Mouse (Mus musculus) intestine, postnatal 0 days (tissue): ENCODE data around the gene Hs6st3. TPM values are rescaled to one million over a fixed set of nuclear protein-coding genes. Genes with fewer than 3 reads are reported as not detected.

Source experiments
- ATAC-seq: fragments of 200-750 bp; cut with Nextera tagmentation; 2 replicates; pipeline ENCODE4 v1.8.0; 2017; ENCODE audit warnings: mild to moderate bottlenecking, moderate TSS enrichment, moderate library complexity
- H3K27ac ChIP-seq: fragments of 300-500 bp; sonication (generic); 2 replicates; pipeline ENCODE4 v1.5.1; 2014; ENCODE audit warnings: mild to moderate bottlenecking, low read depth, low read length, moderate library complexity
- H3K27me3 ChIP-seq: fragments of 300-500 bp; sonication (generic); replicated peaks from 2 replicates; pipeline ENCODE4 v1.6.1; 2014; ENCODE audit warnings: low read length, mixed read lengths; ENCODE audit not compliant: control insufficient read depth, insufficient read depth
- H3K36me3 ChIP-seq: fragments of 300-500 bp; sonication (generic); 2 replicates; pipeline ENCODE4 v1.6.1; 2014; ENCODE audit warnings: mild to moderate bottlenecking, moderate library complexity; ENCODE audit not compliant: control insufficient read depth, insufficient read depth
- H3K4me1 ChIP-seq: fragments of 300-500 bp; sonication (generic); replicated peaks from 2 replicates; pipeline ENCODE4 v1.6.1; 2014; ENCODE audit warnings: antibody characterized with exemption, low read length, mixed read lengths; ENCODE audit not compliant: control insufficient read depth, insufficient read depth
- H3K4me2 ChIP-seq: fragments of 300-500 bp; sonication (generic); replicated peaks from 2 replicates; pipeline ENCODE4 v1.6.1; 2014; ENCODE audit warnings: low read depth, mild to moderate bottlenecking, moderate library complexity
- H3K4me3 ChIP-seq: fragments of 300-500 bp; sonication (generic); 2 replicates; pipeline ENCODE4 v1.5.1; 2014; ENCODE audit warnings: low read depth, low read length
- H3K9ac ChIP-seq: fragments of 300-500 bp; sonication (generic); 2 replicates; pipeline ENCODE4 v1.6.1; 2014; ENCODE audit warnings: mild to moderate bottlenecking, low read depth, low read length
- H3K9me3 ChIP-seq: fragments of 300-500 bp; sonication (generic); 2 replicates; pipeline ENCODE4 v1.6.1; 2016; ENCODE audit warnings: mixed run types; ENCODE audit not compliant: control insufficient read depth
- CTCF ChIP-seq: sonication (generic); IDR thresholded peaks from 2 replicates; pipeline ENCODE4 v1.5.1; 2016; ENCODE audit warnings: low read depth, mild to moderate bottlenecking, control low read depth, antibody characterized with exemption, moderate library complexity
- WGBS: fragments of 180-500 bp; shearing (Covaris S2); extraction: QIAGEN DNeasy Blood & Tissue Kit; methylation state at CpG from one replicate; pipeline ENCODE4 v1.1.7; 2014; 5-methylcytosine and 5-hydroxymethylcytosine counted together
- polyA plus RNA-seq: library from polyadenylated mRNA; unstranded; fragments of >200 nt; fragmentation: Nextera tagmentation; extraction: Ambion mirVana; gene quantifications from 2 replicates; pipeline ENCODE4 v1.2.1, GENCODE M21; 2015

Hs6st3 gene
- polyA plus RNA-seq, 1 experiment from 2014 or later: not detected

GRCm38 (mm10) chr14:119717323-119717722, 579.2 kb downstream of the Hs6st3 start:
- Histone ChIP-seq H3K9ac (no peak overlapping the region), H3K27me3 (no peaks in the 10 kb centered on the region), H3K9me3 (no peaks in the 10 kb centered on the region), H3K4me2 (no peak overlapping the region), H3K4me3 (no peak overlapping the region), H3K4me1 (no peaks in the 10 kb centered on the region), H3K36me3 (no peaks in the 10 kb centered on the region), H3K27ac (no peak overlapping the region)
- TF ChIP-seq CTCF: no peak
- 62% methylated on average over 1 of the region's 1 CpGs for WGBS
- ATAC-seq: no peak

- Histone ChIP-seq H3K4me2 (no peak overlapping the region), H3K36me3 (no peaks in the 10 kb centered on the region), H3K9me3 (no peaks in the 10 kb centered on the region), H3K27me3 (no peaks in the 10 kb centered on the region), H3K4me1 (no peaks in the 10 kb centered on the region), H3K27ac (no peak overlapping the region), H3K4me3 (no peak overlapping the region), H3K9ac (no peak overlapping the region)
- ATAC-seq: no peak
- TF ChIP-seq CTCF: no peak
- 72% methylated on average over 6 of the region's 6 CpGs for WGBS
Measured at GRCm38 (mm10) chr14:119725102-119725501, 587.0 kb downstream of the Hs6st3 start.

- no peak overlapping the region for H3K9ac ChIP-seq
- H3K27ac ChIP-seq: no peak overlapping the region
- no peaks in the 10 kb centered on the region for H3K9me3 ChIP-seq
- H3K27me3 ChIP-seq: no peaks in the 10 kb centered on the region
- H3K36me3 ChIP-seq: no peaks in the 10 kb centered on the region
- no peak for TF ChIP-seq CTCF
- no peaks in the 10 kb centered on the region for H3K4me1 ChIP-seq
- no peak overlapping the region for H3K4me2 ChIP-seq
- 80% methylated on average over 7 of the region's 7 CpGs for WGBS
- no peak overlapping the region for H3K4me3 ChIP-seq
- no peak for ATAC-seq
Measured at GRCm38 (mm10) chr14:119731436-119732080, 593.4 kb downstream of the Hs6st3 start.

GRCm38 (mm10) chr14:119732219-119732618, 594.1 kb downstream of the Hs6st3 start:
- ATAC-seq: no peak
- Histone ChIP-seq H3K36me3 (no peaks in the 10 kb centered on the region), H3K4me3 (no peak overlapping the region), H3K27ac (no peak overlapping the region), H3K9ac (no peak overlapping the region), H3K9me3 (no peaks in the 10 kb centered on the region), H3K4me1 (no peaks in the 10 kb centered on the region), H3K27me3 (no peaks in the 10 kb centered on the region), H3K4me2 (no peak overlapping the region)
- TF ChIP-seq CTCF: no peak
- 87% methylated on average over 4 of the region's 4 CpGs for WGBS

DNA sequence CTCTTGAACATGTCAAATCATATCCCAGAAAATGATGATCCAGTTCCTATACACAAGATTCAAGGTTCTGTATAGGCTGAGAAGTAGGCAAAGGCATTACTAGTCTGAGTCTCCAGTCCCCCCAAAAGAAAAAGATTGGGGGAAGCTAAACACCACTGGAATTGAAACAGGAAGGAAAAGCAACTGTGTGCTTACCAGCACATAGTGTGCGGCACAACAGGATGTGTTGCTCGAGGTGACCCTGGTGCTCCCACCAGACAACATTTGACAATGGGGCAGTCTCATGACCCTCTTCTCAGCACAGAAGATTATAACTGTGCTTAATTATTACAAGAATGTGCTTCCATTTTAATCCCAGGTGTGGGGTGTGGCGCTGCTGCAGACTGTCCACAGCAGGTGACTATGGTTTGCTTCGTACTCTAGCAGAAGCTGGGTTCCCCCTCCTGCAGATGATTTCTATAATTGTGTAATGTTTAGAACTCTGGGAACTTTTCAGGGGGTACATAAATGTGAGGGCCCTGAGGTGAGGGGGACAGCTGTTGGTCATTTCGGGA, 599.3 kb downstream of the Hs6st3 start:
- Histone ChIP-seq H3K4me1 (no peaks in the 10 kb centered on the region), H3K4me2 (no peak overlapping the region), H3K36me3 (no peaks in the 10 kb centered on the region), H3K27me3 (no peaks in the 10 kb centered on the region), H3K4me3 (no peak overlapping the region), H3K9ac (no peak overlapping the region), H3K9me3 (no peaks in the 10 kb centered on the region), H3K27ac (no peak overlapping the region)
- 48% methylated on average over 5 of the region's 5 CpGs for WGBS
- ATAC-seq: no peak
- TF ChIP-seq CTCF: no peak

GRCm38 (mm10) chr14:119741791-119742190, 603.6 kb downstream of the Hs6st3 start:
- no peak overlapping the region for H3K4me2 ChIP-seq
- no peaks in the 10 kb centered on the region for H3K36me3 ChIP-seq
- H3K4me1 ChIP-seq: no peaks in the 10 kb centered on the region
- 89% methylated on average over 1 of the region's 1 CpGs for WGBS
- no peak for TF ChIP-seq CTCF
- no peaks in the 10 kb centered on the region for H3K9me3 ChIP-seq
- H3K4me3 ChIP-seq: no peak overlapping the region
- ATAC-seq: no peak
- no peak overlapping the region for H3K9ac ChIP-seq
- no peak overlapping the region for H3K27ac ChIP-seq
- H3K27me3 ChIP-seq: no peaks in the 10 kb centered on the region
